In genomic region chr9:61169506-61170090, GRCm38 (mm10) we compare ENCODE assay signal across 21 mouse cellular contexts.
DNase-seq lines count a peak whose midpoint lies in the region; ATAC-seq and TF ChIP-seq lines count a peak whose summit lies in the region.
"Had no signal": no experiment of that assay in that cellular context is flagged by ENCODE, and none has a peak within 500 bp of the region (broad histone marks: within the 10 kb centered on the region; RNA-seq: fewer than 3 reads in every experiment).

No protein-coding gene starts in this region.

- no peak overlapping the region for H3K9ac ChIP-seq in kidney, embryonic 14.5 days (ENCODE audit: low read depth, low read length)
- no peak overlapping the region for H3K9ac ChIP-seq in liver, adult 2 months (ENCODE audit: low read depth, low read length)
- H3K9ac ChIP-seq: embryonic facial prominence, embryonic 15.5 days; hindbrain, embryonic 15.5 days; midbrain, embryonic 13.5 days; neural tube, embryonic 15.5 days had no signal

- ATAC-seq in kidney, embryonic 14.5 days (ENCODE audit: low FRiP score, low TSS enrichment) = no peak
- ATAC-seq: intestine, embryonic 16.5 days; midbrain, embryonic 13.5 days had no signal

- no peak overlapping the region for H3K4me3 ChIP-seq in kidney, adult 2 months (ENCODE audit: insufficient read depth, low read depth, low read length)
- H3K4me3 ChIP-seq in kidney, embryonic 14.5 days (ENCODE audit: low read length) = no peak overlapping the region
- no peak overlapping the region for H3K4me3 ChIP-seq in liver, adult 2 months (ENCODE audit: insufficient read depth, low read depth, low read length)
- H3K4me3 ChIP-seq: embryonic facial prominence, embryonic 15.5 days; hindbrain, embryonic 15.5 days; midbrain, embryonic 13.5 days; myocyte; neural tube, embryonic 15.5 days had no signal

- no peak for TF ChIP-seq POLR2A in kidney, adult 2 months (IDR thresholded peaks at IDR 0.05; ENCODE audit: low read depth, low read length)
- no peak for TF ChIP-seq POLR2A in liver, adult 2 months (IDR thresholded peaks at IDR 0.05; ENCODE audit: extremely low read depth, insufficient read depth, low read length)

- H3K9me3 ChIP-seq in kidney, embryonic 14.5 days (ENCODE audit: control insufficient read depth, low read length) = no peaks in the 10 kb centered on the region
- H3K9me3 ChIP-seq: embryonic facial prominence, embryonic 15.5 days; hindbrain, embryonic 15.5 days; midbrain, embryonic 13.5 days; neural tube, embryonic 15.5 days had no signal

- H3K27me3 ChIP-seq in kidney, adult 2 months (replicated peaks; ENCODE audit: control insufficient read depth, insufficient read depth, low read length) = no peaks in the 10 kb centered on the region
- no peaks in the 10 kb centered on the region; the same call in 1 of the 2 replicates for H3K27me3 ChIP-seq in kidney, embryonic 14.5 days (ENCODE audit: control insufficient read depth, insufficient read depth, low read length)
- H3K27me3 ChIP-seq in liver, adult 2 months (ENCODE audit: control insufficient read depth, insufficient read depth, low read length) = no peaks in the 10 kb centered on the region
- H3K27me3 ChIP-seq: hindbrain, embryonic 15.5 days; midbrain, embryonic 13.5 days had no signal

- WGBS in kidney, adult 2 months = 68% methylated on average over 9 of the region's 9 CpGs
- 56% methylated on average over 9 of the region's 9 CpGs for whole genome bisulfite sequencing in kidney, embryonic 14.5 days
- 84% methylated on average over 9 of the region's 9 CpGs for WGBS in liver, adult 2 months

- no peak overlapping the region for H3K4me2 ChIP-seq in kidney, embryonic 14.5 days (replicated peaks; ENCODE audit: low read depth, low read length)
- H3K4me2 ChIP-seq: embryonic facial prominence, embryonic 15.5 days; heart, embryonic 11.5 days; hindbrain, embryonic 15.5 days; liver, embryonic 11.5 days; midbrain, embryonic 13.5 days; neural tube, embryonic 15.5 days had no signal

- no peaks in the 10 kb centered on the region for H3K36me3 ChIP-seq in kidney, adult 2 months (ENCODE audit: control insufficient read depth, insufficient read depth, low read length)
- no peaks in the 10 kb centered on the region for H3K36me3 ChIP-seq in kidney, embryonic 14.5 days (ENCODE audit: control insufficient read depth, insufficient read depth, low read length)
- no peaks in the 10 kb centered on the region for H3K36me3 ChIP-seq in liver, adult 2 months (ENCODE audit: control insufficient read depth, insufficient read depth, low read length)
- H3K36me3 ChIP-seq: embryonic facial prominence, embryonic 15.5 days; hindbrain, embryonic 15.5 days; midbrain, embryonic 13.5 days; neural tube, embryonic 15.5 days had no signal

- H3K4me1 ChIP-seq in kidney, adult 2 months (ENCODE audit: control insufficient read depth, insufficient read depth, low read length) = no peaks in the 10 kb centered on the region
- peaks cover 9% of the 10 kb centered on the region; the same call in 1 of the 2 replicates for H3K4me1 ChIP-seq in kidney, embryonic 14.5 days (ENCODE audit: control insufficient read depth, insufficient read depth, low read length)
- H3K4me1 ChIP-seq in liver, adult 2 months (ENCODE audit: control insufficient read depth, insufficient read depth, low read length) = no peaks in the 10 kb centered on the region

- H3K27ac ChIP-seq in kidney, adult 2 months (ENCODE audit: insufficient read depth, low read depth, low read length) = no peak overlapping the region
- H3K27ac ChIP-seq in kidney, embryonic 14.5 days (ENCODE audit: low read depth, low read length) = no peak overlapping the region
- no peak overlapping the region for H3K27ac ChIP-seq in liver, adult 2 months (replicated peaks; ENCODE audit: insufficient read depth, low read depth, low read length)
- H3K27ac ChIP-seq: embryonic facial prominence, embryonic 15.5 days; hindbrain, embryonic 15.5 days; midbrain, embryonic 13.5 days; neural tube, embryonic 15.5 days had no signal

- no peaks in the 10 kb centered on the region for H3K79me2 ChIP-seq in liver, adult 2 months (ENCODE audit: control insufficient read depth, insufficient read depth, low read length)

- DNase-seq in adrenal gland, adult (ENCODE audit: inconsistent age in 2 of 2, low spot score in 1 of 2) = peak; percentile 67 to 82
- DNase-seq in adrenal gland, postnatal 25 days = no peak
- peak; percentile 57 for DNase-seq in kidney, adult 2 months
- DNase-seq in liver, adult 2 months (ENCODE audit: extremely low read depth, low read depth, low spot score) = peak; percentile 33
- DNase-seq in liver (no peak), adipocyte (ENCODE audit: low spot score) (peak; percentile 21)
- DNase-seq in cerebellum, adult 9-11 months = no peak
- DNase-seq: cerebellum, adult 8-10 months; gastrocnemius, postnatal 14 days; heart, postnatal 36 days; lung, adult 2 months; right cerebral cortex, postnatal 4 days had no signal

- no peak for TF ChIP-seq CTCF in kidney, adult 2 months (conservative IDR thresholded peaks at IDR 0.05; ENCODE audit: insufficient read depth, insufficient read length, low read depth, low read length)
- TF ChIP-seq CTCF in liver, adult 2 months (IDR thresholded peaks at IDR 0.05; ENCODE audit: low read depth, low read length) = no peak

Comparison
In these comparisons a context has a peak if more than half of its experiments do, and no peak if none do; other contexts are left out.
1. DNase-seq: peak in adrenal gland, adult (2 of 2), kidney, adult 2 months (single experiment), liver, adult 2 months (single experiment) and adipocyte (single experiment); none in adrenal gland, postnatal 25 days (single experiment), liver (single experiment) and cerebellum, adult 9-11 months (single experiment).